20 mouse cellular contexts compared by ENCODE assay signal in the genomic region with DNA sequence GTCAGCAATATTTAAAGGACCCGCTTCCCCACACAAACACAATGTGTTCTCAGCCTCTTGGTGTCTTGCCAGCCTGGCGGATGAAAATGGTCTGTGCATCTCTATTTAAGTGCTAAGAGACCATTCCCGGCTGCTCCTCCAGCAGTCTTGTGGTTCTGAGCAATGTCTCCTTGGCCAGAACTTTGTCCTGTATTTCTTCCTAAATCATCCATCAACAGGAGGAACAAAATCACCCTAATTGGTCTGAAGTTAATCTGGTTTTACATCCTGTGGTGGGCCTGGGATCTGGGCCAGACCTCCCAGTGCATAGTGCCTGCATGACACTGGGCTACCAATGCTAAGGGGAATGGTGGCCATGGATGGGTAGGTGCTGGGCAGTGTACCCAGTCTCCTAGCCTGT.
DNase-seq lines count a peak whose midpoint lies in the region; ATAC-seq lines count a peak whose summit lies in the region.
"Had no signal": no experiment of that assay in that cellular context is flagged by ENCODE, and none has a peak within 500 bp of the region (broad histone marks: within the 10 kb centered on the region; RNA-seq: fewer than 3 reads in every experiment).

No protein-coding gene starts in this region.

- H3K4me2 ChIP-seq in forebrain, embryonic 14.5 days (ENCODE audit: low read length) = no peak overlapping the region
- H3K4me2 ChIP-seq in kidney, embryonic 15.5 days = no peak overlapping the region
- H3K4me2 ChIP-seq in neural tube, embryonic 13.5 days = no peak overlapping the region
- H3K4me2 ChIP-seq: forebrain, embryonic 13.5 days; heart, embryonic 11.5 days; limb, embryonic 12.5 days; liver, embryonic 13.5 days; neural tube, embryonic 12.5 days; stomach, embryonic 15.5 days had no signal

- H3K36me3 ChIP-seq in forebrain, embryonic 14.5 days (ENCODE audit: control insufficient read depth, insufficient read depth, low read length) = no peaks in the 10 kb centered on the region
- H3K36me3 ChIP-seq in forebrain, embryonic 10.5 days (replicated peaks) = no peaks in the 10 kb centered on the region
- no peaks in the 10 kb centered on the region for H3K36me3 ChIP-seq in kidney, embryonic 15.5 days
- H3K36me3 ChIP-seq in neural tube, embryonic 13.5 days = no peaks in the 10 kb centered on the region
- H3K36me3 ChIP-seq: limb, embryonic 12.5 days; liver, embryonic 13.5 days; neural tube, embryonic 12.5 days; stomach, embryonic 15.5 days had no signal

- H3K4me1 ChIP-seq in forebrain, embryonic 14.5 days (ENCODE audit: control insufficient read depth, insufficient read depth, low read length) = 0 out of 2 replicates have a peak, but pooled peaks cover 2% of the 10 kb centered on the region
- H3K4me1 ChIP-seq in forebrain, embryonic 10.5 days = no peaks in the 10 kb centered on the region
- H3K4me1 ChIP-seq in kidney, embryonic 15.5 days = peaks cover 10% of the 10 kb centered on the region; the same call in 1 of the 2 replicates
- no peaks in the 10 kb centered on the region for H3K4me1 ChIP-seq in neural tube, embryonic 13.5 days (replicated peaks)
- H3K4me1 ChIP-seq: limb, embryonic 12.5 days; liver, embryonic 13.5 days; neural tube, embryonic 12.5 days; stomach, embryonic 15.5 days had no signal

- no peak overlapping the region for H3K9ac ChIP-seq in forebrain, embryonic 14.5 days (ENCODE audit: low read length)
- H3K9ac ChIP-seq in kidney, embryonic 15.5 days = no peak overlapping the region
- no peak overlapping the region for H3K9ac ChIP-seq in neural tube, embryonic 13.5 days
- H3K9ac ChIP-seq: forebrain, embryonic 13.5 days; limb, embryonic 12.5 days; liver, embryonic 13.5 days; neural tube, embryonic 12.5 days; stomach, embryonic 15.5 days had no signal

- no peak overlapping the region for H3K27ac ChIP-seq in forebrain, embryonic 14.5 days (ENCODE audit: low read depth, low read length)
- H3K27ac ChIP-seq in forebrain, embryonic 10.5 days = no peak overlapping the region
- no peak overlapping the region for H3K27ac ChIP-seq in kidney, embryonic 15.5 days
- no peak overlapping the region for H3K27ac ChIP-seq in neural tube, embryonic 13.5 days (replicated peaks)
- H3K27ac ChIP-seq: forebrain, embryonic 13.5 days; left cerebral cortex, adult 2 months; limb, embryonic 12.5 days; liver, embryonic 13.5 days; neural tube, embryonic 12.5 days; stomach, embryonic 15.5 days had no signal

- no peak for ATAC-seq in forebrain, embryonic 14.5 days
- no peak for ATAC-seq in kidney, embryonic 15.5 days (replicated peaks; ENCODE audit: low FRiP score)
- 0 out of 2 replicates have a peak, but pooled peaks have one; percentile 15 for ATAC-seq in neural tube, embryonic 13.5 days (ENCODE audit: low read depth)
- ATAC-seq: forebrain, embryonic 13.5 days had no signal

- H3K27me3 ChIP-seq in forebrain, embryonic 14.5 days (replicated peaks; ENCODE audit: control insufficient read depth, insufficient read depth, low read length) = no peaks in the 10 kb centered on the region
- no peaks in the 10 kb centered on the region for H3K27me3 ChIP-seq in forebrain, embryonic 10.5 days (ENCODE audit: poor library complexity, severe bottlenecking)
- no peaks in the 10 kb centered on the region for H3K27me3 ChIP-seq in kidney, embryonic 15.5 days
- H3K27me3 ChIP-seq in neural tube, embryonic 13.5 days = peaks cover 9% of the 10 kb centered on the region; the same call in 1 of the 2 replicates
- H3K27me3 ChIP-seq: limb, embryonic 12.5 days; liver, embryonic 13.5 days; neural tube, embryonic 12.5 days; stomach, embryonic 15.5 days had no signal

- 32% methylated on average over 3 of the region's 3 CpGs for WGBS in forebrain, embryonic 14.5 days
- 90% methylated on average over 3 of the region's 3 CpGs for WGBS in forebrain, embryonic 10.5 days
- WGBS in kidney, embryonic 15.5 days = 52% methylated on average over 3 of the region's 3 CpGs
- 33% methylated on average over 3 of the region's 3 CpGs for WGBS in neural tube, embryonic 13.5 days

- DNase-seq in forebrain, embryonic 14.5 days (ENCODE audit: low spot score) = peak; percentile 57
- no peak for DNase-seq in forebrain, embryonic 10.5 days (ENCODE audit: extremely low spot score, low spot score)
- peak; percentile 54 to 57 for DNase-seq in kidney, postnatal 4 days
- DNase-seq in neural tube, embryonic 10.5 days (ENCODE audit: extremely low spot score, low spot score) = no peak
- DNase-seq in lung, postnatal 4 days = peak; percentile 31 to 61
- no peak for DNase-seq in ovary, adult 18-20 months (ENCODE audit: low spot score)
- DNase-seq: adrenal gland, postnatal 36 days; cerebellum, adult 9-10 months; heart, postnatal 14 days; kidney, postnatal 14 days; liver, embryonic 13.5 days; spleen, adult 18-20 months had no signal

- no peaks in the 10 kb centered on the region for H3K9me3 ChIP-seq in forebrain, embryonic 14.5 days (replicated peaks; ENCODE audit: control insufficient read depth, low read length)
- no peaks in the 10 kb centered on the region; the same call in 1 of the 2 replicates for H3K9me3 ChIP-seq in forebrain, embryonic 10.5 days
- H3K9me3 ChIP-seq in kidney, embryonic 15.5 days (replicated peaks) = no peaks in the 10 kb centered on the region
- no peaks in the 10 kb centered on the region for H3K9me3 ChIP-seq in neural tube, embryonic 13.5 days
- H3K9me3 ChIP-seq: liver, embryonic 13.5 days; neural tube, embryonic 12.5 days; stomach, embryonic 15.5 days had no signal

- no peak overlapping the region for H3K4me3 ChIP-seq in forebrain, embryonic 14.5 days (ENCODE audit: low read depth, low read length)
- H3K4me3 ChIP-seq in forebrain, embryonic 10.5 days = no peak overlapping the region
- H3K4me3 ChIP-seq in kidney, embryonic 15.5 days (replicated peaks) = no peak overlapping the region
- no peak overlapping the region for H3K4me3 ChIP-seq in neural tube, embryonic 13.5 days
- H3K4me3 ChIP-seq: forebrain, embryonic 13.5 days; left cerebral cortex, adult 2 months; limb, embryonic 12.5 days; liver, embryonic 13.5 days; neural tube, embryonic 12.5 days; stomach, embryonic 15.5 days had no signal

Comparison
In these comparisons a context has a peak if more than half of its experiments do, and no peak if none do; other contexts are left out.
1. DNase-seq: peak in forebrain, embryonic 14.5 days (single experiment), kidney, postnatal 4 days (2 of 2) and lung, postnatal 4 days (2 of 2); none in forebrain, embryonic 10.5 days (single experiment), neural tube, embryonic 10.5 days (single experiment) and ovary, adult 18-20 months (single experiment).